Mouse (Mus musculus) lung, postnatal 0 days (tissue): ENCODE measurements around the gene Patj. TPM values are rescaled to one million over a fixed set of nuclear protein-coding genes. Genes with fewer than 3 reads are reported as not detected.

Experiments
- ATAC-seq: fragments of 200-750 bp; cut with Nextera tagmentation; 2 replicates; pipeline ENCODE4 v1.8.0; 2017; ENCODE audit warnings: moderate library complexity
- DNase-seq: peaks from one replicate; pipeline ENCODE4 v3.0.0-alpha.2; 2016; ENCODE audit warnings: low spot score
- H3K27ac ChIP-seq: fragments of 300-500 bp; sonication (generic); 2 replicates; pipeline ENCODE4 v1.5.1; 2014; ENCODE audit warnings: antibody characterized with exemption, mild to moderate bottlenecking, low read length, mixed read lengths
- H3K27me3 ChIP-seq: fragments of 300-500 bp; sonication (generic); replicated peaks from 2 replicates; pipeline ENCODE4 v1.6.1; 2014; ENCODE audit warnings: low read length, mixed read lengths; ENCODE audit not compliant: insufficient read depth
- H3K36me3 ChIP-seq: fragments of 300-500 bp; sonication (generic); 2 replicates; pipeline ENCODE4 v1.6.1; 2014; ENCODE audit warnings: low read length, mixed read lengths; ENCODE audit not compliant: insufficient read depth
- H3K4me1 ChIP-seq: fragments of 300-500 bp; sonication (generic); 2 replicates; pipeline ENCODE4 v1.6.1; 2014; ENCODE audit warnings: antibody characterized with exemption, low read depth, low read length, mixed read lengths; ENCODE audit not compliant: insufficient read depth
- H3K4me2 ChIP-seq: fragments of 300-500 bp; sonication (generic); replicated peaks from 2 replicates; pipeline ENCODE4 v1.6.1; 2014; ENCODE audit warnings: low read depth, mild to moderate bottlenecking, low read length, moderate library complexity, mixed read lengths
- H3K4me3 ChIP-seq: fragments of 300-500 bp; sonication (generic); 2 replicates; pipeline ENCODE4 v1.5.1; 2014; ENCODE audit warnings: low read depth, low read length
- H3K9ac ChIP-seq: fragments of 300-500 bp; sonication (generic); replicated peaks from 2 replicates; pipeline ENCODE4 v1.6.1; 2014; ENCODE audit warnings: low read depth, mild to moderate bottlenecking
- H3K9me3 ChIP-seq: fragments of 300-500 bp; sonication (generic); 2 replicates; pipeline ENCODE4 v1.6.1; 2016; ENCODE audit warnings: low read length, mixed read lengths
- CTCF ChIP-seq: IDR thresholded peaks from 2 replicates; pipeline ENCODE4 v1.5.1; 2016; ENCODE audit warnings: antibody characterized with exemption, mild to moderate bottlenecking
- EP300 ChIP-seq: IDR thresholded peaks from 2 replicates; pipeline ENCODE4 v1.6.1; 2016; ENCODE audit warnings: antibody characterized with exemption, mild to moderate bottlenecking, control low read depth
- WGBS: fragments of 180-500 bp; shearing (Covaris S2); extraction: QIAGEN DNeasy Blood & Tissue Kit; methylation state at CpG from one replicate; pipeline ENCODE4 v1.1.7; 2014; 5-methylcytosine and 5-hydroxymethylcytosine counted together
- polyA plus RNA-seq: library from polyadenylated mRNA; unstranded; fragments of >200 nt; fragmentation: Nextera tagmentation; extraction: Ambion mirVana; gene quantifications from 2 replicates; pipeline ENCODE4 v1.2.1, GENCODE M21; 2015

Gene Patj
- polyA plus RNA-seq, 1 experiment from 2014 or later, result 13.4 TPM

DNA sequence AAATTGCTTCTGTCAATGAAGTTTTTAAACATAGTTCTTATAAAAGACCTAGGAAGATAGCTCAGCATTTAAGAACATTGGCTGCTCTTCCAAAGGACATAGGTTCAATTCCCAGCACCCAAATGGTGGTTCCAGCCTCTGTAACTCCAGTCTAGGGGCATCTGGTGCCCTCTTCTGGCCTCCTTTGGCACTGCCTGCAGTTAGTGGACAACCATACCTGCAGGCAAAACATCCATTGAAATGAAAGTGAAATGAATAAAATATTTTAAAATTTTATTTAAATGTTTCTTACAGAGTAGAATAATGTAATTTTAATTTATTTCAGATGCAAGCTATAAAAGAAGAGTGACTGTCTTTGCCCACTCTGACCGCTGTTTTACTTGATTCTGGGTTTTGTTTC is 294.4 kb downstream of the Patj start:
- TF ChIP-seq EP300 (no peak), CTCF (peak; percentile 18; the same call in 1 of the 2 replicates)
- Histone ChIP-seq H3K9me3 (no peaks in the 10 kb centered on the region), H3K4me1 (no peaks in the 10 kb centered on the region), H3K27me3 (no peaks in the 10 kb centered on the region), H3K36me3 (no peaks in the 10 kb centered on the region), H3K4me2 (no peak overlapping the region), H3K4me3 (no peak overlapping the region), H3K27ac (no peak overlapping the region), H3K9ac (no peak overlapping the region)
- 100% methylated on average over 1 of the region's 1 CpGs for WGBS
- DNase-seq (no peak), ATAC-seq (no peak)

DNA sequence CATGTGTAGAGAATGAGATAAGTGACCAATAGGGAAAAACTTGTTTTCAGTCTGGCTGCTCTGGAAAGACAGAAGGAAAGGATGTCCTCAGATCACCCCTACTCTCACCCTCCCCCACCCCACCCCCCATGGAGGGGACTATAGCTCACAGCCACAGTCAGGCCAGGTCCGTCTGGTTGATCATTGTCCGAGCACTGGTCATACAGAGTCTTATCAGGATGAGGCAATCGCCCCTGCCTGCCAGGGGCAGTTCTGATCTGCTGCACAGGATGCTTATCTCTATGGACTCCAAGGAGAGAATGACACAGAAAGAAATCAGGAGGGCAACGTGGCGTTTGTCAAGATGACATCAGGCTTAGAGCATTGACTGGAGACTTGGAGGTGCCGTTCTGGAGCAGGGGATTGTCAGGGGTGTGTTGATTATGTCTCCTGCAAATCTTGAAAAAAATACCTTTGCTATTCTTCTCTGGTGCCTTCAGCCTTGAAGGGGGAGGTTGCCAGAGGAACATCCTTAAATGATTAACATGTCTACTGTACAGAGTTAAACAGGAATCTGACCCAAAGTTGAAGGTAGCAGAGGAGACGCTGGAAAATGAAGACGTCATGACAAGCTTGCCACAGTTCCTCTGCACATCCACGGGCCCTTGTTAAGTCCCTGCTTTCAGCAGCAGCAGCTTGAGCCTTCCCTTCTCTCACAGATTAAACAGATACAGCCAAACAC is 298.0 kb downstream of the Patj start:
- H3K27ac ChIP-seq, result no peak overlapping the region

DNA sequence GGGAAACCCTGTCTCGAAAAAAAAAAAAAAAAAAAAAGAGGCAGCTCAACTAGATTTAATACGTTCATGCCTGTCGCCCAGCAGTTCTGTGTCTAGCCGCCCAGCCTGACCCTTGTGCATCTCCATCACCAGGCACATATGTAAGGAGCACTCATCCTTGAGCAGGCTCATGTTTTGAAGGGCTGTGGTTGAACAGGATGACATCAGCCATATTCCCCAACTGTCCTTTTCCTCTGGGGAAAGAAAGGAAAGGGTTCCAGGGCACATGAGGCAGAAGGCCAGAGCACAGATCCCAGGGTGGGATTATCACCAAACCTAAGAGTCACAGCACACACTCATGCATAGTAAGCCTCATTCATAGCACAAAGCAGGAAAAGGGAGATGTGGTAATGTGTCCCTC is 302.3 kb downstream of the Patj start:
- TF ChIP-seq EP300 (no peak), CTCF (no peak)
- 82% methylated on average over 3 of the region's 4 CpGs for WGBS

More for the DNA sequence above, 298.0 kb downstream of the Patj start:
- TF ChIP-seq EP300 (no peak), CTCF (no peak)
- Histone ChIP-seq H3K9me3 (no peaks in the 10 kb centered on the region), H3K4me2 (no peak overlapping the region), H3K9ac (no peak overlapping the region), H3K27me3 (no peaks in the 10 kb centered on the region), H3K4me3 (no peak overlapping the region), H3K4me1 (no peaks in the 10 kb centered on the region), H3K36me3 (no peaks in the 10 kb centered on the region)
- WGBS, result 31% methylated on average over 9 of the region's 9 CpGs
- DNase-seq (no peak), ATAC-seq (no peak)

DNA sequence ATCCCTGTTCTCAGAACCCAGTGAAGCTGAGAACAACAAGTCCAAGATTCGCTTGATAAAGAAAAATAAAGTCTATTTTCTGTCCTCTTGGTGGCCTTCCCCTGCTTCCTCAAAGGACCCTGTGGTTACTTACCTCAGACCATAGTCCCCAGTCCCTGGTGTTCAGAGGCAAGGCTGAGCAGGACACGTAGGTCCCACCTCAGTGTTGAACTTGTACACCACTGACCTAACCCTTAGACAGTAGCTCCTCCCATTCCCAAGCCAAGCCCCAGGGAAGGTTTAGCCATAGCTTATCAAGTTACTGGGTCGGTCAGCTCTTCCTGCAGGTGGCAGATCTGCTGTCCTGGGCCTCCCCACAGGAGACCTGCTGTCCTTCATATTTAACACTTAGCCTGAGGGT is 303.3 kb downstream of the Patj start:
- ATAC-seq (no peak), DNase-seq (no peak)
- H3K9ac ChIP-seq, result no peak overlapping the region
- H3K4me3 ChIP-seq, result no peak overlapping the region
- WGBS, result 49% methylated on average over 3 of the region's 3 CpGs
- H3K27me3 ChIP-seq, result no peaks in the 10 kb centered on the region
- H3K4me2 ChIP-seq, result no peak overlapping the region
- H3K9me3 ChIP-seq, result no peaks in the 10 kb centered on the region
- H3K4me1 ChIP-seq, result no peaks in the 10 kb centered on the region
- H3K36me3 ChIP-seq, result no peaks in the 10 kb centered on the region
- H3K27ac ChIP-seq, result no peak overlapping the region
- TF ChIP-seq EP300, result no peak
- no peak for TF ChIP-seq CTCF

More for the DNA sequence above, 302.3 kb downstream of the Patj start:
- ATAC-seq (no peak), DNase-seq (no peak)
- no peaks in the 10 kb centered on the region for H3K27me3 ChIP-seq
- no peaks in the 10 kb centered on the region for H3K36me3 ChIP-seq
- no peak overlapping the region for H3K9ac ChIP-seq
- H3K4me1 ChIP-seq, result no peaks in the 10 kb centered on the region
- no peak overlapping the region for H3K4me3 ChIP-seq
- no peaks in the 10 kb centered on the region for H3K9me3 ChIP-seq
- no peak overlapping the region for H3K27ac ChIP-seq
- no peak overlapping the region for H3K4me2 ChIP-seq

DNA sequence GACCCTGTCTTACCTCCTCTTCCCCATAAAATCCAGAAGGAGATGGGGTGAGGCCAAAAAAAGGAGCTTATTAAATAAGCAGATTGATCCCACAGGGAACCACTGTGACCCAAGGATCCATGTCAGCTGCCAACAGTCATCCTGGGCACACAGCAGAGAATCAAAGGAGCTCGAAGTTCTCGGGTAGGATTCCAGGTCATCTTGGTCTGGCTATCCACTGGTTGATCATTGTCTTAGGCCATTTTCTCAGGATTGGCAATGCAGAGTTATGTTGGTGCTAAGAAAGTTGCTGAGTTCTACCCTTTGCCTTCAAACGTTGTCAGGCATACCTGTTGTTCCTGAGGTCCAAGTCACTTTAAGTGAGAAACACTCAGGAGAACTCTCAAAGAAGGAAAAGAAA is 304.6 kb downstream of the Patj start:
- H3K4me1 ChIP-seq, result no peaks in the 10 kb centered on the region
- no peaks in the 10 kb centered on the region for H3K27me3 ChIP-seq
- WGBS, result 92% methylated on average over 3 of the region's 3 CpGs
- ATAC-seq (no peak), DNase-seq (no peak)
- H3K36me3 ChIP-seq, result no peaks in the 10 kb centered on the region
- H3K4me2 ChIP-seq, result no peak overlapping the region
- no peak overlapping the region for H3K9ac ChIP-seq
- TF ChIP-seq EP300, result no peak
- H3K9me3 ChIP-seq, result no peaks in the 10 kb centered on the region
- no peak overlapping the region for H3K27ac ChIP-seq
- H3K4me3 ChIP-seq, result no peak overlapping the region

DNA sequence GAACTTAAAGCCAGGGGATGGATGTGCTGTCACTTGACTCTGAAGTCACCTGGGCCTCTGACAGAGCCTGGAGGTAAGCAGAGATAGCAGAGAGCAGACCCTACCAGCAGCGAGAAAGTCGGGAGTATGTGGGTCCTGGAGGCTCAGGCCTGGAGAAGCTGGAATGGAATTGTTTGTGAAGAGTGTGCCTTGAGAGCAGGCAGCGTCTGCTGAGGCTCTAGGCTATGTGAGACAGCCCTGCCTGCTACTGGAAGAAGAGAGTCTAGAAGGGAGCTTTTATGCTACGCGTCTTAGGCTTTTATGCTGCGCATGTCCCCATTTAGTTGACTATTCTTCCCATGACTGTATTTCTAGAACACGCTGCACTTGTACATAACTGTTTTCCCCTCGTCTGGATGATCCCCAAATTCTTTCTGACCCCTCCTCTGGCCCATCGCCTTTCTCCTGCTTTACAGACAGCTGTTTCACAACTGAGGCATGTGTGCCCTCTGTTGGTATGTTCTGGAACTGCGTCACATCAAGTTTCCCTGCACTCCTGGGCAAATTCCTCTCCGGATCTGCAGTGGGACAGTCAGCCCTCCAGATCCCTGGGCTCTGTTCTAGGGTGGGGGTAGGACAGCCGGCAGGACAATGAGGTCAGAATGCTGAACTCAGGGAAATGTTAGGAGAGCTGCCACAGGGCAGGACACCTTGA is 306.8 kb downstream of the Patj start:
- TF ChIP-seq CTCF (peak; percentile 91), EP300 (no peak)
- ATAC-seq (peak; percentile 52), DNase-seq (peak; percentile 67)
- no peak overlapping the region for H3K27ac ChIP-seq
- H3K4me1 ChIP-seq, result no peaks in the 10 kb centered on the region
- no peaks in the 10 kb centered on the region for H3K9me3 ChIP-seq
- H3K27me3 ChIP-seq, result no peaks in the 10 kb centered on the region
- 26% methylated on average over 12 of the region's 12 CpGs for WGBS
- no peaks in the 10 kb centered on the region for H3K36me3 ChIP-seq
- no peak overlapping the region for H3K9ac ChIP-seq
- no peak overlapping the region for H3K4me2 ChIP-seq
- no peak overlapping the region for H3K4me3 ChIP-seq
